Mouse (Mus musculus) lung, postnatal 0 days (tissue): ENCODE results near the gene Itk.

Experiments
- CTCF ChIP-seq: IDR thresholded peaks from 2 replicates; pipeline ENCODE4 v1.5.1; 2016; ENCODE audit warnings: antibody characterized with exemption, mild to moderate bottlenecking
- EP300 ChIP-seq: IDR thresholded peaks from 2 replicates; pipeline ENCODE4 v1.6.1; 2016; ENCODE audit warnings: antibody characterized with exemption, mild to moderate bottlenecking, control low read depth

- TF ChIP-seq CTCF (no peak), EP300 (no peak)
Observed at GRCm38 (mm10) chr11:46398473-46398872, 9.2 kb upstream of the Itk start.
